Mouse (Mus musculus) neural tube, embryonic 12.5 days (tissue): Measurements from ENCODE around the gene Olfr610. TPM values are rescaled to one million over a fixed set of nuclear protein-coding genes. Genes with fewer than 3 reads are reported as not detected.
"Not testable (repeated sequence)": the region's sequence is repeated elsewhere in the genome, so short reads cannot be mapped to it uniquely, and the experiment has no call there.

Experiments used
- ATAC-seq: fragments of 200-750 bp; cut with Nextera tagmentation; 2 replicates; pipeline ENCODE4 v1.8.0; 2017; ENCODE audit warnings: low read depth, mild to moderate bottlenecking, moderate TSS enrichment, moderate library complexity; ENCODE audit not compliant: low FRiP score
- H3K27ac ChIP-seq: fragments of 300-500 bp; sonication (generic); 2 replicates; pipeline ENCODE4 v1.5.1; 2016
- H3K27me3 ChIP-seq: fragments of 300-500 bp; sonication (generic); replicated peaks from 2 replicates; pipeline ENCODE4 v1.6.1; 2016; ENCODE audit warnings: mild to moderate bottlenecking
- H3K36me3 ChIP-seq: fragments of 300-500 bp; sonication (generic); 2 replicates; pipeline ENCODE4 v1.6.1; 2016; ENCODE audit warnings: mild to moderate bottlenecking
- H3K4me1 ChIP-seq: fragments of 300-500 bp; sonication (generic); 2 replicates; pipeline ENCODE4 v1.6.1; 2016
- H3K4me2 ChIP-seq: fragments of 300-500 bp; sonication (generic); replicated peaks from 2 replicates; pipeline ENCODE4 v1.6.1; 2016; ENCODE audit warnings: mild to moderate bottlenecking
- H3K4me3 ChIP-seq: fragments of 300-500 bp; sonication (generic); 2 replicates; pipeline ENCODE4 v1.5.1; 2016
- H3K9ac ChIP-seq: fragments of 300-500 bp; sonication (generic); 2 replicates; pipeline ENCODE4 v1.6.1; 2016; ENCODE audit warnings: mild to moderate bottlenecking
- H3K9me3 ChIP-seq: fragments of 300-500 bp; sonication (generic); 2 replicates; pipeline ENCODE4 v1.6.1; 2016; ENCODE audit warnings: mild to moderate bottlenecking
- WGBS: fragments of 180-500 bp; shearing (Covaris S2); methylation state at CpG from one replicate; pipeline ENCODE4 v1.1.7; 2016; 5-methylcytosine and 5-hydroxymethylcytosine counted together
- polyA plus RNA-seq: library from polyadenylated mRNA; unstranded; fragments of >200 nt; fragmentation: Nextera tagmentation; extraction: Ambion mirVana; gene quantifications from 2 replicates; pipeline ENCODE4 v1.2.1, GENCODE M21; 2016

Olfr610 gene
- polyA plus RNA-seq: not detected in 2 replicates

DNA sequence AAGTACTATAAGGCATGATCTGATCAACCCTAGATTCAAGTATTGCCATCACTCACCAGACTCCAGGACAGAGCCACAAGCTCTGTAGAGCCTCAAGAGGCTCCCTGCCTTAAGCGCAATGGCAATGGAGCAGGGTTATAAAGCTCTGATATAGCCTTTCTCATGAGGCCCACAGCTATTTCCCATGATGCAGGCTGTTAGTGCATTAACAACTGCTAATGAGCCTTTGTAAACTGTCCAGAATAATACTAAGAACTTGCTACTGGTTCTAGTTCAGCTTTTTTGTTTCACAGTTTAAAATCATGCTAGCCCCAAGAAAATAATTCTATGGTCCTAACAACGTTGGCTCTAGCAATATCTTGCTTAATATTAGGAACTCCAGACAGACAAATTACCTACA, at the start of gene Olfr610:
Gene Olfr610, minus strand, starts transcription at position 101 of the 400 bp plus-strand sequence.
- Histone ChIP-seq H3K4me1 (no peaks in the 10 kb centered on the region), H3K4me2 (no peak within 1 kb of the TSS), H3K36me3 (no peaks in the 10 kb centered on the region), H3K27ac (no peak within 1 kb of the TSS), H3K27me3 (no peaks in the 10 kb centered on the region), H3K9ac (no peak within 1 kb of the TSS), H3K9me3 (no peaks in the 10 kb centered on the region), H3K4me3 (no peak within 1 kb of the TSS)
- no peak for ATAC-seq
- 83% methylated on average over 2 of the region's 2 CpGs for WGBS

DNA sequence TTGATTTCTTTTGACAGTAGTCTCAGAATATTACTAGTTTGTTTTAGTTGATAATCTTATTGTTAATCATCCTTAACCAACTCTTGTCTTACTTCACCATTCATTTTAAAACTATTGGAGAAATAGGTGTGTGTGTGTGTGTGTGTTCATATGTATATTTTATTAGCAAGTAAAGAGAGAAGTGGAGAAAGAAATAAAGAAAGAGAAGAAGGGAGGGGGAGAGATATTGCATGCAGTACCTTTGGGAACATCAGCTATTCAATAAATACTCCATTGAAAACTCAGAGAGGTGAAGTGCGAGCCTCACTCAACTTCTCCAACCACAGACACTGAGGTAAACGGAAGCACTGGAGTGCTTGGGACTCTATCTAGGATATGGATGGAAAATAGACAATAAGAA, 43.9 kb upstream of the Olfr610 start, which contains the start of gene Olfr615:
Gene Olfr615, plus strand, starts transcription at position 301 of the 400 bp plus-strand sequence.
- Histone ChIP-seq H3K9ac (no peak within 1 kb of the TSS), H3K4me2 (no peak within 1 kb of the TSS), H3K9me3 (no peaks in the 10 kb centered on the region), H3K4me3 (no peak within 1 kb of the TSS), H3K27me3 (no peaks in the 10 kb centered on the region), H3K4me1 (no peaks in the 10 kb centered on the region), H3K27ac (no peak within 1 kb of the TSS), H3K36me3 (no peaks in the 10 kb centered on the region)
- 87% methylated on average over 2 of the region's 2 CpGs for WGBS
- ATAC-seq: no peak

DNA sequence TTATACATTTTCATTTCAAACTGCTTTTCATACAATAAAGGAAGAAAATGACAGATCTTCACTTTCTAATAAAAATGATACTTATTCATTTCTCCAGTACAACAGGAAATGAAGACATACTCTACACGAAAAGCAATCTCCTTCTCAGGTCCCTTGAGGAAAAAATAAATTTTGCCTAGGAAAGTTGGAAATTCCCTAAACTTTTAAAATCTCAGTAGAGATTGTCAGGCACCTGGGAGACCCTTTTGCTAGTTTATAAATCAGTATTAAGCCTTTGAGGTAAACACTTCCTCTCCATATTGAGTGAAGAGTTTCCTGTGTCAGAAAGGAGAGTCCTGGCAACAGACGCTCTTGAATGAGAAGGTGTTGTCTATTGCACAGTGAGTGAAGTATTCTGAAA, 35.9 kb upstream of the Olfr610 start, which contains the start of gene Olfr613:
Gene Olfr613, plus strand, starts transcription at position 301 of the 400 bp plus-strand sequence.
- no peak for ATAC-seq
- Histone ChIP-seq H3K27me3 (no peaks in the 10 kb centered on the region), H3K4me1 (no peaks in the 10 kb centered on the region), H3K9ac (no peak within 1 kb of the TSS), H3K36me3 (no peaks in the 10 kb centered on the region), H3K9me3 (no peaks in the 10 kb centered on the region), H3K27ac (no peak within 1 kb of the TSS), H3K4me3 (no peak within 1 kb of the TSS), H3K4me2 (no peak within 1 kb of the TSS)
- WGBS: 91% methylated on average over 2 of the region's 2 CpGs

DNA sequence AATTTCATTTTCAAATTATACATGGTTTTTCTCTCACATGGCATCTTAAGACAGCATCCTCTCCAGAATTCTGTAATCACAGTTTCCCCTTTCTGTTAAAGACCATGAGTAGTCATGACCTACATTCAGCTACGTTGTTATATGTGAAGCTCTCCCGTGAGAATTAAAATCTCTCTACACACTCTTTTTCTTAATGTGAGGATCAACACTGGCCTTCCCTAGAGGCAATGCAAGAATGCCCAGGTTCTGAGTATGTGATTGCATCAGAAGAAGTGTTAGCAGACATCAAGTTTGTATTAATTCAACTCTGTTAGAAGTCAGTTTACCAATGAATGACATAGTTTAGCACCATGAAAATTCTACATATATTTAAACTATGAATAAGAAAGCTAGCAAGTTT, 30.7 kb upstream of the Olfr610 start, which contains the start of gene Olfr612:
Gene Olfr612, minus strand, starts transcription at position 101 of the 400 bp plus-strand sequence.
- not testable (repeated sequence) for H3K27me3 ChIP-seq
- WGBS: 87% methylated on average over 2 of the region's 2 CpGs

GRCm38 (mm10) chr7:103520746-103521145, 8.8 kb upstream of the Olfr610 start, which contains the start of gene Olfr611:
Gene Olfr611 (minus strand): TSS chr7:103520846.
- ATAC-seq, H3K9me3 ChIP-seq, H3K4me1 ChIP-seq, H3K9ac ChIP-seq, H3K27ac ChIP-seq, H3K36me3 ChIP-seq, H3K27me3 ChIP-seq, H3K4me3 ChIP-seq, H3K4me2 ChIP-seq: not testable (repeated sequence)
- WGBS: 69% methylated on average over 1 of the region's 1 CpGs

More for the DNA sequence above, 30.7 kb upstream of the Olfr610 start, which contains the start of gene Olfr612:
- not testable (repeated sequence) for ATAC-seq, H3K9me3 ChIP-seq, H3K9ac ChIP-seq, H3K36me3 ChIP-seq, H3K4me3 ChIP-seq, H3K4me1 ChIP-seq, H3K27ac ChIP-seq, H3K4me2 ChIP-seq

GRCm38 (mm10) chr7:103497962-103498361, 14.0 kb downstream of the Olfr610 start, which contains the start of gene Olfr609:
Gene Olfr609 (minus strand): TSS chr7:103498062.
- Histone ChIP-seq H3K36me3 (no peaks in the 10 kb centered on the region), H3K27ac (no peak within 1 kb of the TSS), H3K9ac (no peak within 1 kb of the TSS), H3K4me3 (no peak within 1 kb of the TSS), H3K4me1 (no peaks in the 10 kb centered on the region), H3K27me3 (no peaks in the 10 kb centered on the region), H3K9me3 (no peaks in the 10 kb centered on the region), H3K4me2 (no peak within 1 kb of the TSS)
- WGBS: 74% methylated on average over 1 of the region's 1 CpGs
- ATAC-seq: no peak

DNA sequence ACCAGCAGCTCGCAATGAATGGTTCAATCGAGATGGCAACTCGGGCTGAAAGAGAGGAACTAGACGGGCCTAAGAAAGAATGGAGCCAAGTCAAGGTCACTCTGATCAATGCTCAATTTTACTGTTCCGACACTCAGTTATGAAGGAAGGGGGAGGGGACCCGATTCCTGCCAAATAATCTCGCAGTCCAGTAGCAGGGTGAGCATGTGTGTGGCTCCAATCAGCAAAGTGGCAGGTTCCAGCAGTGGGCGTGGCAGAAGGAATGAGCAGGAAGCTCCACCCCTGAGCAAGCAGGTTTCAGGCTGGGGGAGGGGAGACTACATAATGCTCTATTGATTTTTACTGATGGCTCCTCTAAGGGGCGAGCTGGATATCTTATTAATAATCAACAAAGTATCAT, 34.8 kb downstream of the Olfr610 start:
- H3K4me2 ChIP-seq, H3K9ac ChIP-seq, H3K4me3 ChIP-seq, H3K27ac ChIP-seq, H3K36me3 ChIP-seq, H3K4me1 ChIP-seq, H3K9me3 ChIP-seq, ATAC-seq, H3K27me3 ChIP-seq: not testable (repeated sequence)
- WGBS: 82% methylated on average over 9 of the region's 9 CpGs

DNA sequence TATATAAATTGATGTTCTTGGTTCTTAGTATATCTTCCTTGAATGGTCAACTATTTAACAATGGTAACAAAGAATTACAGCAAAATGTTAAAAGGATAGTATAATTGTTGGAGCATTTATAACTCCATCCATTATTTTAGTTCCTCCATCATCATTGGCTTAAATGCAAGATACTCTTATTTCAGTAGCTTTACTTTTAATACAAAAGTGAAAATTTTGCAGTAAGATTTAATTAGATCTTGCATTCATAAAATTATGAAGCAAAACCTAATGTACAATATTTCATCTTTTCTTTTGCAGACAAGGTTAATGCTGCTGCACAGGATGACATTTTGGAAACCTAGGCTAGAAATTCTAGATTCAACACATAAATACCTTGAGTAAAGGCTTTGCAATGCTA, 42.3 kb downstream of the Olfr610 start, which contains the start of gene Olfr608:
Gene Olfr608, plus strand, starts transcription at position 301 of the 400 bp plus-strand sequence.
- Histone ChIP-seq H3K27me3 (no peaks in the 10 kb centered on the region), H3K4me1 (no peaks in the 10 kb centered on the region), H3K9me3 (no peaks in the 10 kb centered on the region), H3K36me3 (no peaks in the 10 kb centered on the region), H3K27ac (no peak within 1 kb of the TSS), H3K9ac (no peak within 1 kb of the TSS), H3K4me2 (no peak within 1 kb of the TSS), H3K4me3 (no peak within 1 kb of the TSS)
- ATAC-seq: no peak

GRCm38 (mm10) chr7:103460590-103460989, 51.3 kb downstream of the Olfr610 start:
- no peaks in the 10 kb centered on the region for H3K4me1 ChIP-seq
- H3K9me3 ChIP-seq: no peaks in the 10 kb centered on the region
- no peak overlapping the region for H3K9ac ChIP-seq
- no peaks in the 10 kb centered on the region for H3K27me3 ChIP-seq
- WGBS: 91% methylated on average over 5 of the region's 5 CpGs
- no peak for ATAC-seq
- H3K4me2 ChIP-seq: no peak overlapping the region
- no peak overlapping the region for H3K4me3 ChIP-seq
- no peaks in the 10 kb centered on the region for H3K36me3 ChIP-seq
- H3K27ac ChIP-seq: no peak overlapping the region

Other genes with a start within 250 kb of the Olfr610 start
- gene Olfr596, start 206.5 kb downstream of the Olfr610 start, polyA plus RNA-seq: not detected in 2 replicates
- gene Olfr597, start 195.8 kb downstream of the Olfr610 start, polyA plus RNA-seq: not detected in 2 replicates
- gene Olfr598, start 188.6 kb downstream of the Olfr610 start, polyA plus RNA-seq: not detected in 2 replicates
- not detected in 2 replicates for gene Olfr599, start 176.2 kb downstream of the Olfr610 start, polyA plus RNA-seq
- gene Olfr600, start 162.5 kb downstream of the Olfr610 start, polyA plus RNA-seq: not detected in 2 replicates
- gene Olfr601, start 149.5 kb downstream of the Olfr610 start, polyA plus RNA-seq: not detected in 2 replicates
- gene Olfr603, start 125.9 kb downstream of the Olfr610 start, polyA plus RNA-seq: not detected in 2 replicates
- gene Usp17lc, start 97.0 kb downstream of the Olfr610 start, polyA plus RNA-seq: not detected in 2 replicates
- gene Olfr605, start 66.7 kb downstream of the Olfr610 start, polyA plus RNA-seq: not detected in 2 replicates
- gene Olfr606, start 63.1 kb downstream of the Olfr610 start, polyA plus RNA-seq: not detected in 2 replicates
- gene Olfr607, start 48.0 kb downstream of the Olfr610 start, polyA plus RNA-seq: not detected in 2 replicates
- not detected in 2 replicates for gene Olfr608, start 42.2 kb downstream of the Olfr610 start, polyA plus RNA-seq
- gene Olfr609, start 14.1 kb downstream of the Olfr610 start, polyA plus RNA-seq: not detected in 2 replicates
- gene Olfr611, start 8.7 kb upstream of the Olfr610 start, polyA plus RNA-seq: not detected in 2 replicates
- gene Olfr612, start 30.6 kb upstream of the Olfr610 start, polyA plus RNA-seq: not detected in 2 replicates
- gene Olfr613, start 36.0 kb upstream of the Olfr610 start, polyA plus RNA-seq: not detected in 2 replicates
- not detected in 2 replicates for gene Olfr615, start 44.0 kb upstream of the Olfr610 start, polyA plus RNA-seq
- gene Olfr616, start 57.0 kb upstream of the Olfr610 start, polyA plus RNA-seq: not detected in 2 replicates
- not detected in 2 replicates for gene Olfr617, start 60.9 kb upstream of the Olfr610 start, polyA plus RNA-seq
- not detected in 2 replicates for gene Olfr618, start 78.0 kb upstream of the Olfr610 start, polyA plus RNA-seq
- not detected in 2 replicates for gene Olfr619, start 88.5 kb upstream of the Olfr610 start, polyA plus RNA-seq
- gene Olfr620, start 100.4 kb upstream of the Olfr610 start, polyA plus RNA-seq: not detected in 2 replicates
- gene Olfr622, start 130.6 kb upstream of the Olfr610 start, polyA plus RNA-seq: not detected in 2 replicates
- not detected in 2 replicates for gene Olfr623, start 151.6 kb upstream of the Olfr610 start, polyA plus RNA-seq
- not detected in 2 replicates for gene Olfr624, start 159.1 kb upstream of the Olfr610 start, polyA plus RNA-seq
- gene Olfr625-ps1, start 170.6 kb upstream of the Olfr610 start, polyA plus RNA-seq: not detected in 2 replicates
- gene Olfr243, start 202.5 kb upstream of the Olfr610 start, polyA plus RNA-seq: not detected in 2 replicates
- gene Olfr628, start 218.3 kb upstream of the Olfr610 start, polyA plus RNA-seq: not detected in 2 replicates
- not detected in 2 replicates for gene Olfr629, start 232.8 kb upstream of the Olfr610 start, polyA plus RNA-seq
- not detected in 2 replicates for gene Olfr630, start 245.2 kb upstream of the Olfr610 start, polyA plus RNA-seq